Mouse (Mus musculus) forebrain, embryonic 11.5 days (tissue): Measurements from ENCODE around the gene Synpo2l. TPM values are rescaled to one million over a fixed set of nuclear protein-coding genes. Genes with fewer than 3 reads are reported as not detected.

Experiments
- ATAC-seq: fragments of 200-750 bp; cut with Nextera tagmentation; replicated peaks from 2 replicates; pipeline ENCODE4 v1.8.0; 2017; ENCODE audit warnings: moderate TSS enrichment; ENCODE audit not compliant: low FRiP score
- DNase-seq: peaks from one replicate; pipeline ENCODE4 v3.0.0-alpha.2; 2017; ENCODE audit warnings: low spot score
- H3K27ac ChIP-seq: fragments of 300-500 bp; sonication (generic); 2 replicates; pipeline ENCODE4 v1.5.1; 2014; ENCODE audit warnings: low read depth, low read length
- H3K27me3 ChIP-seq: fragments of 300-500 bp; sonication (generic); 2 replicates; pipeline ENCODE4 v1.6.1; 2014; ENCODE audit warnings: mild to moderate bottlenecking, low read length, mixed read lengths; ENCODE audit not compliant: control insufficient read depth, insufficient read depth
- H3K36me3 ChIP-seq: fragments of 300-500 bp; sonication (generic); 2 replicates; pipeline ENCODE4 v1.6.1; 2014; ENCODE audit warnings: mild to moderate bottlenecking, low read length, moderate library complexity, mixed read lengths; ENCODE audit not compliant: control insufficient read depth, insufficient read depth
- H3K4me1 ChIP-seq: fragments of 300-500 bp; sonication (generic); replicated peaks from 2 replicates; pipeline ENCODE4 v1.6.1; 2014; ENCODE audit warnings: low read length, mixed read lengths; ENCODE audit not compliant: control insufficient read depth, insufficient read depth
- H3K4me2 ChIP-seq: fragments of 300-500 bp; sonication (generic); 2 replicates; pipeline ENCODE4 v1.6.1; 2014; ENCODE audit warnings: low read depth, mild to moderate bottlenecking, low read length, moderate library complexity, mixed read lengths; ENCODE audit not compliant: severe bottlenecking
- H3K4me3 ChIP-seq: fragments of 300-500 bp; sonication (generic); 2 replicates; pipeline ENCODE4 v1.5.1; 2014; ENCODE audit warnings: low read depth, low read length
- H3K9ac ChIP-seq: fragments of 300-500 bp; sonication (generic); 2 replicates; pipeline ENCODE4 v1.6.1; 2014; ENCODE audit warnings: low read length
- H3K9me3 ChIP-seq: fragments of 300-500 bp; sonication (generic); 2 replicates; pipeline ENCODE4 v1.6.1; 2016; ENCODE audit warnings: low read length, mixed read lengths; ENCODE audit not compliant: control insufficient read depth
- WGBS: fragments of 180-500 bp; shearing (Covaris S2); extraction: QIAGEN DNeasy Blood & Tissue Kit; methylation state at CpG from one replicate; pipeline ENCODE4 v1.1.7; 2014; 5-methylcytosine and 5-hydroxymethylcytosine counted together
- polyA plus RNA-seq: library from polyadenylated mRNA; unstranded; fragments of >200 nt; fragmentation: Nextera tagmentation; extraction: Ambion mirVana; gene quantifications from 2 replicates; pipeline ENCODE4 v1.2.1, GENCODE M21; 2014

Synpo2l gene
- polyA plus RNA-seq, 1 experiment from 2014 or later, result 0.35 TPM

DNA sequence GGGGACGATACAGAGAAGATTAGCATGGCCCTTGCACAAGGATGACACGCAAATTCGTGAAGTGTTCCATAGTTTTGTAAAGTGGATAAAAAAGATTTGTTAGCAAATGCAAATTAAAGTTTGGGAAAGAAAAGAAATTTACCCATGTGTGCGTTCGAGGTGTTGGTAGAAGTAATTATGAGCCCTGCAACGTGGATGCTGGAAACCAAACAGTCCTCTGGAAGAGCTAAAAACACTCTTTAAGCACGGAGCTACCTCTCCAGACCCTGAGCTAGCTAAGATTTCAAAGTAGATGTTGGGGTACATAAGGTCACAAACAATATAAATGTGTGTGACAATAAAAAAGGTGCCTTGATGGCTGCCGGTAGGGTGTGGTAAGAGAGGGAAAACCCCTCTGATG, 33.4 kb upstream of the Synpo2l start:
- H3K4me3 ChIP-seq, result peak overlapping the region; percentile 68; the same call in 1 of the 2 replicates
- no peaks in the 10 kb centered on the region for H3K27me3 ChIP-seq
- peaks cover 4% of the 10 kb centered on the region; the same call in 1 of the 2 replicates for H3K36me3 ChIP-seq
- ATAC-seq (no peak), DNase-seq (no peak)
- no peaks in the 10 kb centered on the region for H3K9me3 ChIP-seq
- H3K4me2 ChIP-seq, result peak overlapping the region; percentile 61; the same call in 1 of the 2 replicates
- 87% methylated on average over 8 of the region's 8 CpGs for WGBS
- peaks cover 3% of the 10 kb centered on the region for H3K4me1 ChIP-seq
- H3K27ac ChIP-seq, result no peak overlapping the region
- no peak overlapping the region for H3K9ac ChIP-seq

DNA sequence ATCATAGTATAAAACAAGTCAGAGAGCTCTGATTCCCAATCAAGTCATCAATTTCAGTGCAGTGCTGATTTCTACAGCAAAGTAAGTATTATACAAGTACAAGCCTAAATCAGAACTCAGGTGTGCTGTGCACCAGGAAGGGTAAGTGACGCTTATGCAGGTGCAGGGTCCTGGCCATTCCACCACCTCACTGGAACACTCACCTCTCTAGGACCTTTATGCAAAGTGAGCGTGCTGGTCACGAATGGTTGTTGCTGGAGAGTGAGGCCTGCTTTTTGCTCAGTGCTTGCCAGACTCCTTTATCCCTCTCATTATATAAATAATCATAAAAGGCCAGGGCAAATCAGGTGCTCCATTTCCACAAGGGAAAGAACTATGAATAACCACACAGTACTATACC, 32.2 kb upstream of the Synpo2l start:
- ATAC-seq (no peak), DNase-seq (no peak)
- peaks cover 4% of the 10 kb centered on the region; the same call in 1 of the 2 replicates for H3K36me3 ChIP-seq
- H3K27me3 ChIP-seq, result no peaks in the 10 kb centered on the region; the same call in 1 of the 2 replicates
- H3K4me1 ChIP-seq, result peaks cover 10% of the 10 kb centered on the region
- no peaks in the 10 kb centered on the region for H3K9me3 ChIP-seq
- H3K27ac ChIP-seq, result no peak overlapping the region
- H3K9ac ChIP-seq, result no peak overlapping the region
- no peak overlapping the region for H3K4me2 ChIP-seq
- no peak overlapping the region for H3K4me3 ChIP-seq
- WGBS, result 89% methylated on average over 3 of the region's 3 CpGs

DNA sequence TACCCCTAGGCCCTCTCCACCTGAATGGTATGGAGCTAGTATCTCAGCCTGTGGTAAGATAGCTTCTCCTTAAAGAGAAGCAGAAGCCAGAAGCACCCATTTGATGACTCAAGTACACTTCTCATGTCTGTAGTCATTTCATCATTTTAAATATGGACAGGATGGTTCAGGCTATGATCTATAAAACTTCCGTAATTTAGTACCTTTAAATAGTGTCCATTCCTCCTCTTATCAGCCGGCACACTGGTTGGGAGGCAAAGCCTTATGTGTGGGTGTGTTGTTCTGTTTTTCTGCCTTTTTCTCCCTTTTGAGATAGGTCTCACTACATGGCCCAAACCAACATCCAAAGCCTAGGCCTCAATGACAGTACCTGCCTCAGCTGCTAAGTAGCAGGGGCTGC, 30.4 kb upstream of the Synpo2l start:
- Histone ChIP-seq H3K4me2 (no peak overlapping the region), H3K4me3 (no peak overlapping the region), H3K9me3 (no peaks in the 10 kb centered on the region), H3K27me3 (no peaks in the 10 kb centered on the region; the same call in 1 of the 2 replicates), H3K9ac (no peak overlapping the region), H3K4me1 (peaks cover 10% of the 10 kb centered on the region), H3K36me3 (no peaks in the 10 kb centered on the region), H3K27ac (no peak overlapping the region)
- DNase-seq (no peak), ATAC-seq (no peak)
- WGBS, result 94% methylated on average over 2 of the region's 2 CpGs

DNA sequence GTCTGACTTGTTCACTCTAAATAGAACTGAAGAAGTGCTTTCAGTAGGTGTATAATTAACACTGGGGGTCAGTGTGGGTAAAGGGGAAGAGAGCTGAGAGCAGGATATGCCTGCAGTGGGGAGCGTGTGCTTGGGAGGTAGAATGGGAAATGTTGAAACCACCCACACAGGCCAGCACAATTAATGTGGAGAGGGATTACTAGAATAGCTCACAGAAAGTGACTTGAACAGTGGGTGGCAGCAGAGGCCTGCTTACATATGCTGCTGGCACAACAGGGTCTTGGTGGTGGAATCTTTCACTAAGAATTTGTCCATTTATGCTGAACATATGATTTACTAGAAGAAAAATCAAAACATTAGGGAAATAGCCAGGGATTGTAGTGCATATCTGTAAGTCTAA, 28.8 kb upstream of the Synpo2l start:
- peak overlapping the region; percentile 82; the same call in 1 of the 2 replicates for H3K4me3 ChIP-seq
- DNase-seq (no peak), ATAC-seq (no peak)
- no peak overlapping the region for H3K9ac ChIP-seq
- H3K36me3 ChIP-seq, result peaks cover 4% of the 10 kb centered on the region; the same call in 1 of the 2 replicates
- H3K4me2 ChIP-seq, result peak overlapping the region; percentile 71; the same call in 1 of the 2 replicates
- peaks cover 10% of the 10 kb centered on the region for H3K4me1 ChIP-seq
- no peaks in the 10 kb centered on the region for H3K9me3 ChIP-seq
- WGBS, result 33% methylated on average over 1 of the region's 1 CpGs
- no peaks in the 10 kb centered on the region; the same call in 1 of the 2 replicates for H3K27me3 ChIP-seq
- H3K27ac ChIP-seq, result no peak overlapping the region

DNA sequence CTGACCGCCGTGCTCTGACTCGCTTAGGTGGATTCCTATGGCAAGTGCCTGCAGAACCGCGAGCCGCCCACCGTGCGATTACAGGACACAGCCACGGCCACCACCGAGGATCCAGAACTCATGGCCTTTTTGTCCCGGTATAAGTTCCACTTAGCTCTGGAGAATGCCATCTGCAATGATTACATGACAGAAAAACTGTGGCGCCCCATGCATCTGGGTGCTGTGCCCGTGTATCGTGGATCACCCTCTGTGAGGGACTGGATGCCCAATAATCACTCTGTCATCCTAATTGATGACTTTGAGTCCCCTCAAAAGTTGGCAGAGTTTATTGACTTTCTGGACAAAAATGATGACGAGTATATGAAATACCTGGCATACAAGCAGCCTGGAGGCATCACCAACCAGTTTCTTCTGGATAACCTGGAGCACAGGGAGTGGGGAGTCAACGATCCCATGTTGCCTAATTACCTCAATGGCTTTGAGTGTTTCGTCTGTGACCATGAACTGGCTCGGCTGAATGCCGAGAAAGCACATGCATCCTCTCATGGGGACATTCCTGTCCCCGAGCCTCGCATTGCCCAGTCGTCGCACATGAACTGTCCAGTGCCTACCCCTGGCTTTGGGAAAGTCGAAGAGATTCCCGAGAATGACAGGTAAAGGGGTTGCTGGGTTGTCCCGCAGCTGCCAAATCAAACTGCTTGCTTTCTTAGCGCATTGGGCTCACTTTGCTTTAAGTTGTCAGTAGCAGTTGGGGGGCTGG, 27.8 kb upstream of the Synpo2l start:
- Histone ChIP-seq H3K36me3 (peaks cover 6% of the 10 kb centered on the region; the same call in 1 of the 2 replicates), H3K27me3 (no peaks in the 10 kb centered on the region; the same call in 1 of the 2 replicates), H3K9ac (peak overlapping the region; percentile 86), H3K4me2 (peak overlapping the region; percentile 71), H3K4me1 (peaks cover 10% of the 10 kb centered on the region), H3K4me3 (peak overlapping the region; percentile 82), H3K27ac (peak overlapping the region; percentile 90; the same call in 1 of the 2 replicates), H3K9me3 (no peaks in the 10 kb centered on the region)
- ATAC-seq (no peak), DNase-seq (no peak)
- WGBS, result 17% methylated on average over 27 of the region's 27 CpGs

DNA sequence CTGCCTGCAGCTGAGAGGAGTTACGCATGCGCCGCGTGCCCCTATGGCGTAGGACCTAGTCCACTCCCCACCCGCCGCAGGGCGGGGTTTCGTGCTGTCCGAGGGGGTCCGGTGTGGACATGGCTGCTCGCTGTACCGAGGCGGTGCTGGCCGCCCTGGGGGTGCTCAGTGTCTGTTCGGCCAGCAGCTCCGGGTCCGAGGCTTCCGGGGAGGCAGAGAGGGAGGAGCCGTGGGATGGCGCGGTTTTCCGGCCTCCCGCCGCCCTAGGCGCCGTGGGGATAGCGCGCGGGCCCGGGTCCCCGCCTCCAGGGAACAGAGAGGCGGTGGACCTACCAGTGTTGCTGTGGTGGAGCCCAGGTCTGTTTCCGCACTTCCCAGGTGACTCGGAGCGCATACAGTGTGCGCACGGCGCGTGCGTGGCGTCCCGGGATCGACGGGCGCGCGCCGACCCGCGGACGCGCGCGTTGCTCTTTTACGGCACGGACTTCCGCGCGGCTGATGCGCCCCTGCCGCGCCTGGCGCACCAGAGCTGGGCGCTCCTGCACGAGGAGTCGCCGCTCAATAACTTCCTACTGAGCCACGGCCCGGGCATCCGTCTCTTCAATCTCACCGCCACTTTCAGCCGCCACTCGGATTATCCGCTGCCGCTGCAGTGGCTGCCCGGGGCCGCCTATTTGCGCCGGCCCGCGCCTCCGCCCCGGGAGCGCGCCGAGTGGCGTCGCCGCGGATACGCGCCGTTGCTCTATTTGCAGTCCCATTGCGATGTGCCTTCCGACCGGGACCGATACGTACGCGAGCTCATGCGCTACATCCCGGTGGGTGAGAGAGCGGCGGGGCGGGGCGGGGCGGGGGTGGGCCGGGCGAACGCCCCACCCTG, 27.0 kb upstream of the Synpo2l start, which contains the start of gene Fut11:
Gene Fut11 (plus strand): TSS at position 85 of the 877 bp plus-strand sequence.
- peaks cover 6% of the 10 kb centered on the region for H3K36me3 ChIP-seq
- no peaks in the 10 kb centered on the region for H3K9me3 ChIP-seq
- H3K4me3 ChIP-seq, result peak within 1 kb of the TSS; percentile 82
- H3K4me2 ChIP-seq, result peak within 1 kb of the TSS; percentile 71
- peaks cover 10% of the 10 kb centered on the region for H3K4me1 ChIP-seq
- H3K27ac ChIP-seq, result peak within 1 kb of the TSS; percentile 90
- peak; percentile 91 for DNase-seq
- peak within 1 kb of the TSS; percentile 86 for H3K9ac ChIP-seq
- ATAC-seq, result peak; percentile 95
- no peaks in the 10 kb centered on the region; the same call in 1 of the 2 replicates for H3K27me3 ChIP-seq
- under 1% methylated on average over 109 of the region's 111 CpGs for WGBS

DNA sequence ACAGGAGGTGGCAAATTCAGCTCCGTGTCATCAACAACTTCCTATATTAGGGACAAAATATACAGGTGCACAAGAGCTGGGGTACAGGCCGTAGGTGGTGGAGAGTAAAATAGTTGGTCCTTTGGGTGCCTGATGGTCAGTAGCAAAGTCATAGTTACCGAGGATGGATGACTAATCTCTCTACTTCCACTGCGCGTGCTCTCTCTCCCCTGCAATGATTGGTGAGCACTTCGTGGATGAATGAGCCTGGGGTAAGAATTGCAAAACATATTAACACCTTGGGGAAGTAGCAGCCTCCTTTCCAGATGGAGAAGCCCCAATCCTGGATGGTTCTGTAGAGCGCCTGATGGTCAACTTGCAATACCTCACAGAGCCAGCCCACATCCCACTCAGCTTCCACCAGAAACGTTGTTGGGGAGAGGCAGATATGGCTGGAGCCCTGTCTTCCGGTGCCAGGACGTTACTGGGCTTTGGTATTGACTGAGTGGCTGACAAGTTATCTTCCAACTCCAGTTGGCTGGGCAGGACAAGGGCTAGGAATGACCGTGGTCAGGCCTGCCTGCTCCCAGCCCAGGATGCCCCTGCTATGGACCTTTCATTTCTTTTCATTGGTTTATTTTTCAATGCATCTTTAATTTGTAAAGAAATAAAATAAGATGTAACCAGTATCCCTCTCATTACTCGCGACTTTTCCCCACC, 26.2 kb upstream of the Synpo2l start:
- peak overlapping the region; percentile 86 for H3K9ac ChIP-seq
- no peaks in the 10 kb centered on the region; the same call in 1 of the 2 replicates for H3K27me3 ChIP-seq
- peaks cover 6% of the 10 kb centered on the region for H3K36me3 ChIP-seq
- H3K27ac ChIP-seq, result peak overlapping the region; percentile 90; the same call in 1 of the 2 replicates
- H3K4me2 ChIP-seq, result peak overlapping the region; percentile 71
- 51% methylated on average over 13 of the region's 13 CpGs for WGBS
- peak; percentile 40 for ATAC-seq
- H3K4me3 ChIP-seq, result peak overlapping the region; percentile 82
- H3K4me1 ChIP-seq, result peaks cover 10% of the 10 kb centered on the region
- H3K9me3 ChIP-seq, result no peaks in the 10 kb centered on the region
- no peak for DNase-seq
